Mouse (Mus musculus): Measurements from ENCODE around the gene Zdhhc21.
A peak's percentile ranks its signal among the peaks of the same experiment; 100 is the strongest.

Gene Zdhhc21

GRCm38 (mm10) chr4:82859131-82860125, at the start of gene Zdhhc21:
Gene Zdhhc21, minus strand, starts transcription at chr4:82859958.
- DNase-seq (ENCODE audit: low read depth, low spot score): peak; percentile 82

- no peak for DNase-seq (ENCODE audit: low read depth, low spot score)
Measured at GRCm38 (mm10) chr4:82895227-82895626, 35.5 kb upstream of the Zdhhc21 start.

- DNase-seq (ENCODE audit: low read depth, low spot score): no peak
Measured at GRCm38 (mm10) chr4:82892247-82892646, 32.5 kb upstream of the Zdhhc21 start.

- no peak for DNase-seq (ENCODE audit: low read depth, low spot score)
Measured at GRCm38 (mm10) chr4:82891566-82891965, 31.8 kb upstream of the Zdhhc21 start.

- no peak for DNase-seq (ENCODE audit: low read depth, low spot score)
Measured at GRCm38 (mm10) chr4:82891049-82891448, 31.3 kb upstream of the Zdhhc21 start.

GRCm38 (mm10) chr4:82890585-82890984, 30.8 kb upstream of the Zdhhc21 start:
- no peak for DNase-seq (ENCODE audit: low read depth, low spot score)

- DNase-seq (ENCODE audit: low read depth, low spot score): no peak
Measured at GRCm38 (mm10) chr4:82886148-82886547, 26.4 kb upstream of the Zdhhc21 start.

GRCm38 (mm10) chr4:82885535-82885913, 25.8 kb upstream of the Zdhhc21 start:
- DNase-seq (ENCODE audit: low read depth, low spot score): no peak

GRCm38 (mm10) chr4:82884636-82885534, 25.1 kb upstream of the Zdhhc21 start, which contains the start of gene Cer1:
Gene Cer1, minus strand, starts transcription at chr4:82885148.
- DNase-seq (ENCODE audit: low read depth, low spot score): no peak

- DNase-seq (ENCODE audit: low read depth, low spot score): no peak
Measured at GRCm38 (mm10) chr4:82882500-82882899, 22.7 kb upstream of the Zdhhc21 start.

- no peak for DNase-seq (ENCODE audit: low read depth, low spot score)
Measured at GRCm38 (mm10) chr4:82881366-82881765, 21.6 kb upstream of the Zdhhc21 start.

- DNase-seq (ENCODE audit: low read depth, low spot score): no peak
Measured at GRCm38 (mm10) chr4:82880243-82880642, 20.5 kb upstream of the Zdhhc21 start.

GRCm38 (mm10) chr4:82879152-82879551, 19.4 kb upstream of the Zdhhc21 start:
- DNase-seq (ENCODE audit: low read depth, low spot score): no peak

GRCm38 (mm10) chr4:82876656-82877055, 16.9 kb upstream of the Zdhhc21 start:
- no peak for DNase-seq (ENCODE audit: low read depth, low spot score)

- no peak for DNase-seq (ENCODE audit: low read depth, low spot score)
Measured at GRCm38 (mm10) chr4:82875532-82875931, 15.8 kb upstream of the Zdhhc21 start.

GRCm38 (mm10) chr4:82874791-82875190, 15.0 kb upstream of the Zdhhc21 start:
- DNase-seq (ENCODE audit: low read depth, low spot score): no peak

- no peak for DNase-seq (ENCODE audit: low read depth, low spot score)
Measured at GRCm38 (mm10) chr4:82872548-82872947, 12.8 kb upstream of the Zdhhc21 start.

- no peak for DNase-seq (ENCODE audit: low read depth, low spot score)
Measured at GRCm38 (mm10) chr4:82872121-82872520, 12.4 kb upstream of the Zdhhc21 start.

- no peak for DNase-seq (ENCODE audit: low read depth, low spot score)
Measured at GRCm38 (mm10) chr4:82870931-82871330, 11.2 kb upstream of the Zdhhc21 start.

GRCm38 (mm10) chr4:82867731-82868445, 8.1 kb upstream of the Zdhhc21 start:
- DNase-seq (ENCODE audit: low read depth, low spot score): no peak

GRCm38 (mm10) chr4:82867111-82867510, 7.4 kb upstream of the Zdhhc21 start:
- no peak for DNase-seq (ENCODE audit: low read depth, low spot score)

Data from CD4-positive helper T cell, adult 2 months (primary cell).